Mouse (Mus musculus): ENCODE measurements around the gene Clstn2.

Clstn2 gene

GRCm38 (mm10) chr9:97563121-97563520 is 469.9 kb downstream of the Clstn2 start:
- no peak for DNase-seq (ENCODE audit: low read depth)

DNA sequence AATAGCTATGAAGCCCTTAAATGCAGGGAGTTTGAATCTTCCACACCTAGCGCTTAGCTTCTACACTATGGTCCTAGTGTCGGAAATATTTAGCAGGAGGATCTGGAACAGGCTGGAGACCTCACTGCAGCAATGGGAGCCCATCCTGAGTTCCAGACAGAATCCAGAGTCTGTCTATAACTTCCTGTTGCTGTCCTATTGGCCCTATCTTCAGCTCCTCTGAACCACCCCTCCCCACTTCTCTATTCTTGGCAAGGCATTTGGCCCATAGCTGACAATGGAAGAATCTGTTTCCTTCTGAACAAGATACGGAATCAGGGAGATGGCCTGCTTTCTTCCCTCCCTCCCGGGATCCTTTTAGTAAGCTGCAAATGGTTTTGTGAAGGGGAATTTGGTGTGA is 488.6 kb downstream of the Clstn2 start:
- DNase-seq (ENCODE audit: low read depth) = no peak

- DNase-seq (ENCODE audit: low read depth) = no peak
Measured at GRCm38 (mm10) chr9:97541419-97541818, 491.6 kb downstream of the Clstn2 start.

- DNase-seq (ENCODE audit: low read depth) = no peak
Measured at GRCm38 (mm10) chr9:97538075-97538779, 494.8 kb downstream of the Clstn2 start.

DNA sequence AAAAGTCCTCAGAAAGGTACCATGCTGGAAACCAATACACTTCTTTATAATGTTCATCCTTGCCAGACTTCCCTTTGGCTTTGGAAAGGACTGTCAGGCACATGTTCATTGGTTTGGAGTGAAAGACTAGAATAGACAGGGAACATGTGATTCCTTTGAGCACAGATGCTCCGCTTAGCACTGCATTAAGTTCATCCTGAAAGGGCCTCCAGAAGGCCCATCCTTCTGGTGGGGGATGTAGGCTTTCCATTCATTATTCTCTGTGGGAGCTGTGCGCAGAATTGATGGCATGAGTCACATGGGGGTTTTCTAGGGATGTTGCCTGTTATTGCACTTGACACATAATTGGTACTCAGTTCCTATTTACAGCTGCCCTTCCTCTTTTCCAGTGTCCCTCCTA is 498.8 kb downstream of the Clstn2 start:
- no peak for DNase-seq (ENCODE audit: low read depth)

DNA sequence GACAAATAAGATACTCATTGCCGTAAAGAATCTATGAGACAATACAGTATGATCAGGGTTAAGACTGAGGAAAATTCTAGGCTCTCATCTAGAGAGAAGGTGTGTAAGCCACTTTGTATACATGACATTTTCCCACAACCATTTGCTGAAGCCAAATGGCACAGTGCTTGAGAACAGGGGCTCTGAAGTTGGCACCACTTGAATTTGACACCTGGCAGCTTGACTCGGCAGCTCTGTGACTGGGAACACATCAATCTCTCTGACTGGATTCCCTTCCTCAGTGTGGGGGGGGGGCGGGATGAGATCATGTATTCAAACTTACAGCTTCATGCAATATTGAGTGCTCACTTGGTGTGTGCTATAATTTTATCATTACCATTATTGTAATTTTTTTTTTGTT is 499.7 kb downstream of the Clstn2 start:
- DNase-seq (ENCODE audit: low read depth) = no peak

DNA sequence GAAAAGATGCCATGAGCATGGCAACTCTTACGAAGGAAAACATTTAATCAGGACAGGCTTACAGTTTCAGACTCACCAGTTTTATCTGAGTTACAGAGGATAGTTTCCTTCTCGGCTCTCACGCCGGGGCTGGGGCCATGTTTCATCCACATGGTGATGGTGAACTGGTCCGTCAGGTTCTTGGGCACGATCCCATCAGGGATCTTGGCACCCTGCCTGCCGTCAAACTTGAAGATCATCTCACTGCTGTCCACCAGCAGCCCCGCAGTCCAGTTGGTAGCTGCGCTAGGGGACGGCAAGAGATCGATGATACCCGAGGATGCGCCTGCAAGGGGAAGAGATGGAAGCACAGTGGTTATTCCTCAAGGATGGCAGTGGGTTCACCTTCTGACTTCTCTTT is 500.4 kb downstream of the Clstn2 start:
- no peak for DNase-seq (ENCODE audit: low read depth)

DNA sequence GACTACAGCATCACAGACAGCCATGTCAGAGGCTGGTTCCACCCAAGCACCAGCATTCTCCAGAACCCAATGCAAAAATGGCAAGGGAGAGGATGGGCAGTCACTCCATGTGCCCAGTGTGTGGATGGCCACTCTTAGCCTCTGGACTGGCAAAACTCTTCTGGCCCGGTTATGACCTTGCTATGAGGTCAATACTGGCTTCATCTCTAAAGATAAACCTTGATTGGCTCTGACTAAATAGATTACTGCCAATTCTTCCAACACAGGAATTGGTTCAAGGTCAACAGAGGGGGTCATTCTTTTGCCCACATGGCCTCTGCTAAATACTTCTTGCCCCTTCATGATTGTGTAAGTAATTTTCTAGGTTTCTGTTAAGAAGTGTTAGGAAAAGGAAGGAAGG is 505.1 kb downstream of the Clstn2 start:
- DNase-seq (ENCODE audit: low read depth) = no peak

DNA sequence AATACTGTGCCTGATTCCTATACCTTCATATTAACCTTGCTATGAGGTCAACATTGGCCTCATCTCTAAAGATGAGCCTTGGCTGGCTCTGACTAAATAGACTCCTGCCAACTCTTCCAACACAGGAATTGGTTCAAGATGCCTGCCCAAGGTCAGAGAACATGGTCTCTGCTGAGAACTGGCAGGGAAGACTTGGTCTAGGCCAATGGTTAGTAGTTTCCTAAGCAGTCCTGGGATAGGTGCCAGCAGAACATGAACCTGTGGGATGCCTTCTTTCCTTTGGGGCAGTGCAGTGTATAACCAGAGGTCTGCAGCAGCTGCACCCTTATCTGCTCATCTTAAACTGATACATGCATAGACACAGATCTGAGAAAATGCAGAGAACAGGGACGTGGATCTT is 505.7 kb downstream of the Clstn2 start:
- no peak for DNase-seq (ENCODE audit: low read depth)

DNA sequence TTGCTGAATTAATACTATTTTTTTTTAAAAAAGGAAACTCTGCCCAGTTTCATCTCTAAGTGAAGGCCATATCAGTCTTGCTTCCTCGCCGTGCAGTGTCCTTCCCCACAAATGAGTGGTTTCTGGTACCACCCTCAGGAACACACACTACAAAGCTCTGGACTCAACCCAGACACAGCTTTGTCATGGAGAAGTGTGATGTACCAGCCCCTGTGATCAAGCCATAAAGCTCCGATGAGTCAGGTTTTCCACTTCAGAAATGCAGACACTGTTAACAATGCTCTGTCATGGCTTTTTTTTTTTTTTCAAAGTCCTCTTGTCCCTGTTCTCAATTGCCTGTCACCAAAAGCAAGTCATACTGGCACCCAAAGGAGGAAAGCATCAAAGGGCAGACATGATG is 507.4 kb downstream of the Clstn2 start:
- no peak for DNase-seq (ENCODE audit: low read depth)

DNA sequence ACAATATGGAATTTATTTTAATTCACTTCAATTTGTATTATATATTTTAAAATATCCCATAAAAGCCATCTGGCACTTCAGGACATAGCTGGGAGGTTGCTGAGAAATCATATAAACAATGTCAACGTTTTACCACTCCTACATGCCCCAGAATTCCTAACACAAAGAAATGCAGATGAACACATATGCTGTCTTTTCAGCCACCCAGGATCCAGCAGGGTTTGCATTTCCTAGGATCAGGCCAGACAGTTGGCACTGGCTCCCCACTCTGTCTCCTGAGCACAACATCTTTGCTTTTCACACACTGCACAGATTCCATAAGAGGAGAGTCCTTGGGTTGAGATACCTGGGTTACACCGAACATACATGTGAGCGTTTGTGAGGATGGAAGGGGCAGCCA is 508.1 kb downstream of the Clstn2 start:
- DNase-seq (ENCODE audit: low read depth) = no peak

- no peak for DNase-seq (ENCODE audit: low read depth)
Measured at GRCm38 (mm10) chr9:97520771-97521170, 512.2 kb downstream of the Clstn2 start.

- no peak for DNase-seq (ENCODE audit: low read depth)
Measured at GRCm38 (mm10) chr9:97517006-97517405, 516.0 kb downstream of the Clstn2 start.

DNA sequence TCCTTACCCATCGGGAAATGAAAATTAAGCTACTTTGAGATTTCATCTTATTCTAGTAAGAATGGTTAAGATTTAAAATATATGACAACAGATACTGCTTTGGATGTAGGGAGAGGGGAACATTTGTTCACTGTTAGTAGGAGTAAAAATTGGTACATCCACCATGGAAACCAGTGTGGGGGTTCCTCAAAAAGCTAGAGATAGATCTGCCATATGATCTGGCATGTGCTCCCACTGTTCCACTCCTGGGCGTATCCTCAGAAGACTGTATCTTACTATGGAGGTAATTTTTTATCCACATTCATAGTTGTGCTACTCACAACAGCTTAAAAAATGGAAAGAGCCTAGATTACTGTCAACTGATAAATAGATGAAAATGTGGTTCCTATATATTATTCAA is 518.3 kb downstream of the Clstn2 start:
- no peak for DNase-seq (ENCODE audit: low read depth)

DNA sequence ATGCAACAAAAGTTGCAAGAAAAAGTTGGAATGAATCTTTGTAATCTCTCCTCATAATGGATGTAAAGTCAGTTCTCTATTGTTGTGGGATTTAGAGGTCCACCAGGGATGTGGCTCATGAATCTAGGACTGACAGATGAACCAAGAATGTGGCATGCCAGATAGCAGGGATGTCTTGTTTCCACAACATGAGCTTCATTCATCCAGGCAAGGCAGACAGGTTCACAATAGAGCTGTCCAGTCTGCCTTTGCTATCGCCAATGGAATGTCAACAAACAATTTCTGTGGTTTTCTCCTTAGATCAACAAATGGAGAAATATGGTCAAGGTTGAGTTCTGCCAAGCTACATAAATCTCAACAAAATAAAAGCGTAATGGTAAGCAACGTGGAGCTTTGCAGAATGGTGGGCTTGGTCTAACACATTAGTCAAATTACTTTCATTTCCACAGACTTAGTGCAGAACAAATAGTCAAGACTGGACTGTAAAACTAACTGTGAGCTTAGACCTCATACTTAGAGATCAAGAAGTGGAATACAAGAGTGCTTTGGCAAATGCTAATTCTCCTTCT is 520.6 kb downstream of the Clstn2 start:
- no peak for DNase-seq (ENCODE audit: low read depth)

- no peak for DNase-seq (ENCODE audit: low read depth)
Measured at GRCm38 (mm10) chr9:97501416-97501815, 531.6 kb downstream of the Clstn2 start.

- DNase-seq (ENCODE audit: low read depth) = no peak
Measured at GRCm38 (mm10) chr9:97495056-97495455, 537.9 kb downstream of the Clstn2 start.

- DNase-seq (ENCODE audit: low read depth) = no peak
Measured at GRCm38 (mm10) chr9:97491626-97492025, 541.4 kb downstream of the Clstn2 start.

DNA sequence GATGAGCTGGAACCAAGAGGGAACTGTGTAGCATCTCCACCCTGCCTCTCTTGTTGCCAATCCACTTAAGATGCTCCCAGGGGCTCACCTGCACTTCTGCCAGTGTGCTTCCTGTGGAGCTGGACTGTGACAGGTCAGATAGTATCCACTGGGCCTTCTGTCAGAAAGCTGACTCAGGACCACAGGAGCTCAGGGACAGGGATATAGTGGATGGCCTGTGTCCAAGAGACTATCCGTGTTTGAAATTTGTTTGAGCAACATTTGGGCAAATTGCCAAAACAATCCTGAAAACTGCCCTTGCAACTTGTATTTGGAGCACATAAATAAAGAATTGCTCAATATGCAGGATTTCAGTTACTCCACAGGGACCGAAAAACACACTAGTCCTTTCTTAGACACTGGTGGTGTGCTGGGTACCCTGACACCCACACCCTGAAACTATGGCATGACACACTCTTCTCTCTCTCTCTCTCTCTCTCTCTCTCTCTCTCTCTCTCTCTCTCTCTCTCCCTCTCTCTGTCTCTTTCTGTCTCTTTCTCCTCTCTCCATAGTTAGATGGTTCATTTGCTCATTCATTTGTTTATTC is 542.3 kb downstream of the Clstn2 start:
- no peak for DNase-seq (ENCODE audit: low read depth)

DNA sequence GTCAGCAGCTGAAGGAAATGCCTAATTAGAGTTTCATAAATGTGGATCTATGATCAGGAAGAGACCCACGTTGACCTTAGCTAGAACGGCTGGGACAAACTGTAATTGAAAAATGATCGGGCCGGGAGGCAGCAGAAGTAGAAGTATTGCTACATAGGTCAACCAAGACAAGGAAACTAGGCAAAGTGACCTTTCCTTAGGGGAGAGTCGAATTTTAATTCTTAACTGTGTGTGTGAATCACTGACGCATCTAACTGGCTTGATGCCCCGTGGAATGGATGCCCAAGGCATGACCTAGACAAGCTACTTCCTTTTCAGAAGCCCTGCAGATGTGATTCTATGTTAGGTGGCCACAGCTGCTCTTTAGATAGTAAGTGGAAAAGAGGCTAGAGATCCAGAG is 546.2 kb downstream of the Clstn2 start:
- no peak for DNase-seq (ENCODE audit: low read depth)

- DNase-seq (ENCODE audit: low read depth) = no peak
Measured at GRCm38 (mm10) chr9:97481187-97481586, 551.8 kb downstream of the Clstn2 start.

- no peak for DNase-seq (ENCODE audit: low read depth)
Measured at GRCm38 (mm10) chr9:97476961-97477360, 556.0 kb downstream of the Clstn2 start.

DNA sequence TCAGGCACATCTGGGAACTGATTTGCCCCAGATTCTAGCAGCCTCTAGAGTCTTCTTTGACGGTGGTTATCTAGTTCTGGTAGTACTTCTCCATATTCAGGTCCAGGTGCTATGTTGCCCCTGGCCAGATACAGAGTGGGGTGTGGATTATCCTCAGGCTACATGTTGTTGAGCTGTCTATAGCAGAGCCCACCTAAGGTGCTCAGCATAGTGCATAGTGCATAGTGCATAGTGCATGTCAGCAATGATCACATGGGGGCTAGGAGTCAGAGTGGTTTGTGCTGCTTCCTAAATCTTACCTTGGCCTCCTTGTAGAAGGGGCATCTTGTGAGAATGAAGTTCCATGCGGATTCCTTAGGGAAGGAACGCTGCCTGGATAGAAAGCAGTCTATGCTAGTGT is 556.5 kb downstream of the Clstn2 start:
- DNase-seq (ENCODE audit: low read depth) = no peak

- DNase-seq (ENCODE audit: low read depth) = no peak
Measured at GRCm38 (mm10) chr9:97474896-97475295, 558.1 kb downstream of the Clstn2 start.

Measured in naive thymus-derived CD4-positive, alpha-beta T cell, adult 2 months (primary cell).